Mouse (Mus musculus) heart, embryonic 12.5 days (tissue): ENCODE results near the gene 4932438A13Rik. TPM values are rescaled to one million over a fixed set of nuclear protein-coding genes. Genes with fewer than 3 reads are reported as not detected.

Experiments
- polyA plus RNA-seq: library from polyadenylated mRNA; unstranded; fragments of >200 nt; fragmentation: Nextera tagmentation; extraction: Ambion mirVana; gene quantifications from 2 replicates; pipeline ENCODE4 v1.2.1, GENCODE M21; 2016

4932438A13Rik gene
- polyA plus RNA-seq, 1 experiment from 2014 or later: 34.7 TPM

Other genes starting within 250 kb of the 4932438A13Rik start
- gene Bbs7, start 249.6 kb upstream of the 4932438A13Rik start, polyA plus RNA-seq: 11.8 and 12.0 TPM in 2 replicates
- 6.4 and 7.3 TPM in 2 replicates for gene Trpc3, start 172.9 kb upstream of the 4932438A13Rik start, polyA plus RNA-seq
- 0.32 and 0.47 TPM in 2 replicates for gene Adad1, start 200.4 kb downstream of the 4932438A13Rik start, polyA plus RNA-seq